Mouse (Mus musculus) liver, postnatal 0 days (tissue): ENCODE results near the gene Slbp.

Experiments used
- CTCF ChIP-seq: sonication (generic); IDR thresholded peaks from 2 replicates; pipeline ENCODE4 v1.5.1; 2016; ENCODE audit warnings: antibody characterized with exemption, low read depth
- EP300 ChIP-seq: IDR thresholded peaks from 2 replicates; pipeline ENCODE4 v1.6.1; 2016; ENCODE audit warnings: antibody characterized with exemption, low read depth, mild to moderate bottlenecking

- TF ChIP-seq EP300 (no peak), CTCF (no peak)
Observed at GRCm38 (mm10) chr5:33700010-33700409, 47.6 kb upstream of the Slbp start.
